Mouse (Mus musculus) thymus, postnatal 25 days (tissue): ENCODE results near the gene Mycbp2.

Experiments used
- DNase-seq: peaks from one replicate; pipeline ENCODE4 v3.0.0; 2022

Mycbp2 gene

DNA sequence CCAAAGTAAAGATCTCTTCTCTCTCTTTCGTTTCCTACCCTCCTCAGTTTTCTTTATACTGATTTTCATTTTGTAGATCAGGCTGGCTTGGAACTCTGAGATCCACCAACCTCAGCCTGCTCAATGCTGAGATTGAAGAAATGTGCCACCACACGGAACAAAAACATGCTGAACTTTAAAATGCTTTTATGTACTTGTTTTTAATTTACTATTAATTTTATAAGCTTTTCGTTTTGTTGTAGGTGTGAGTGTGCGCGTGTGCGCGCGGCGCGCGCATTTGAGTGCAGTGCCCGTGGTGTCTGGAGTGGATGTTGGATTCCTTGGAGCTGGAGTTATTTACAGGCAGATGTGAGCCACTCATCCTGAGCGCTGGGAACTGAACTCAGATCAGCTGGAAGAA is 246.3 kb downstream of the Mycbp2 start:
- DNase-seq, result no peak

DNA sequence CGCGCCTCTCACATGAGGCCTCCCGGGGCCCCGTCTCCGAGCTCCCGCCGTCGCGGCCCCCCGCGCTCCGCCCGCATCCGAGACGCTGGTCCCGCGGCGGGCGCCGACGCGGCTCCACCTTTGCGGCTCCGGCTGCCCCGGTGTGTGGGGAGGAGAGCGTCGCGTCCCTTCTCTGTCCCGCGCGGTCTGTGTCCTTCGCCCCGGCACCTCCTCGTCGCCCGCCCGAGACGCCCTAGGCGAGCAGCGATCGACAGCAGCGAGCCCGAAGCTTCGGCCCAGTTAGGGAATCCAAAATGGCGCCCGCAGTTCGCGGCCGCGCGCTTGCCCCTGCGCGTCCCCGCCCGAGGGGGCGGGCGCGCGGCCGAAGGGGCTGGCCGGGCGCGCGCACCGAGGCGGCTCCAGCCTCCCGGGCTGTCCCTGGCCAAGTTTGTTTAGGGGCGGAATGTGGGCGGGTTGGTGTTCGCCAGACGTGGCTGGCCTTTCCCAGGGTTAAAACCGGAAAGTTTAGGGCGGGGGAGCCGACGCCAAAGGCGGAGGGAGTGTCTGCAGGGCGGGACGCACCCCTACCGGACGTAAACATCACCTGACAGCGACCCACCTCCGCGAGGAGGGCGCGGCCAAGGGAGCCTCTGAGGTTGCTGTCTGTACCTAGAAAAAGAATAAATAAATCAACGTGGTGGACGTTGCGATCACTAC is 247.2 kb downstream of the Mycbp2 start, which contains the start of gene Fbxl3:
Gene Fbxl3, minus strand, starts transcription at position 329 of the 696 bp plus-strand sequence.
- DNase-seq, result peak; percentile 85

DNA sequence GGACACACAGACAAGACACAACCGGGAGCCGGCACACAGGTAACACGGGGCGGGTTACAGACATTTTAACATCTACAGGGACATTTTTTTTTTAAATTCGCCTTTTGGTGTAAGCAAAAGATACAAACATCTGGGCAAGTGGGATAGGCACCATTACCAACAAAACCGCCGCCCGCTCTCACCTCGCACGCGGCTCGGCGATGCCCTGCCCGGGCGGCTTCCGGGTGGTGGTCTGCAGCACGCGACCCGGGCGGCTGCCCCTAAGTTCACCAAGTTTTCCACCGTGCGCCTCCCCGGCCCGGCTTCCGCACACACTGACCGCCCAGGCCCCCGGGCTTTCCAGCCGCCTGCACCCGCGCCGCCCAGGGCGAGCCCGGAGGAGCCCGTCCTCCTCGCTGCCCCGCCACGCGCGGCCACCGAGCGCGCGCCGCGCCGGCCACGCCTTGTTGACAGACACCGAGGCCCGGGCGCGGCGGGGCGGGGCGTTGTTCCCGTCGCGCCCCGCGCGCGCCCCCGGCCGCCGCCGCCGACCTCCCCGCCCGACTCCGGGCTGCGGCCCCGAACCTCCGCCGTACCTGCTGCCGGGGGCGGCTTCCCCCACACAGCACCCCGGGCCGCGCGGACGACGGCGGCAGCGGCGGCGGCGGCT is 247.9 kb downstream of the Mycbp2 start:
- peak; percentile 85 for DNase-seq

DNA sequence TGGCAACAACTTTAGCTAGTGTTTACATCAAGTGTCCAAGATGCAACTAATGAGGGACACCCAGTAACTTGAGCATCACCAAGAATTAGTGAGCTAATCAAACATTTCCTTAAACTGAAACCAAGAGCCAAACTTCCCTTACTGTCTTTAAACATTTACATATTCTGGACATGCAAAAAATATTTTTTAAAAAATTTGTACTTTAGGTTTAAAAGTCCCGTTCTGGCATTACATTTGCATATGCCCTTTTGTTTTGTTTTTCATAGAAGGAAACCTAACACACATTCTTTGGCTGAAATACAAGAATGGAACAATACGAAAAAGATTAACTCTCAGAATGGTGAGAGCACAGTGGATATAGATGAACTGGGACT is 248.4 kb downstream of the Mycbp2 start:
- DNase-seq, result no peak

DNA sequence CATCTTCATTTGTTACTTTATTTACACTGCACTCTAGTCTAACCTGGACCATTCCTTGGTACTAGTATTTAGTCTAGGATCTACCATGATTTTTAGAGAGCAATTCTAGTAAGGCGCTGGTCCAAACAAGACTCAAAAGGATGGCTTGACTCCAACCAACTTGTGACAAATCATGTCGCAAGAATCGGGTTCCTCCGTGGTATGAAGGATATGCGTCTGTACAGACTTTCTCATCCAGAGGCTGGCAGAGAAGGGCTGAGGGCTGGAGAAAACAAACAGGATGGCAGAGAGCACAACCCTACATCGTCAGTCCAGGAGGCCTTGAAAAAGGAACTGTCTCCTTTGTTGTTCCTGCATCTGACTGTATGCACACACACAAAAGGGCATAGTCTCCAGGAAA is 250.0 kb downstream of the Mycbp2 start:
- no peak for DNase-seq

DNA sequence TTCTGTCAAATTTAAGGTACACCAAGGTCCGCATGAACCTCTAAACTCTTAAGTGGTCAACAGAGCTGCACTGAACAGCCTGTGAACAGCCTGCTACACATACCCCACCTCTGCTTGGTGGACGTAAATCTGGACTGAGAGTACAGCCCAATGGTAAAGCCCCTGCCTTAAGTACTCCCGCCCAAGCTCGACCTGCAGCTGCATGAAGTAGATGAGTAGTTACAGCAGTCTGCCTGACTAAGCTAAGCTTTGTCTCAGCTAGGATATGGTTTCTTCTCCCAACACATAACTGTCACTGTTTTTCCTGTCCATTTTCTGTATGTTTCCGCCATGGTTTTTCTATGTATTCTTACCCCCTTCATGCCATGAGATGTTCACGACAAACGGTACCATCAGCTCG is 250.8 kb downstream of the Mycbp2 start:
- DNase-seq, result no peak

DNA sequence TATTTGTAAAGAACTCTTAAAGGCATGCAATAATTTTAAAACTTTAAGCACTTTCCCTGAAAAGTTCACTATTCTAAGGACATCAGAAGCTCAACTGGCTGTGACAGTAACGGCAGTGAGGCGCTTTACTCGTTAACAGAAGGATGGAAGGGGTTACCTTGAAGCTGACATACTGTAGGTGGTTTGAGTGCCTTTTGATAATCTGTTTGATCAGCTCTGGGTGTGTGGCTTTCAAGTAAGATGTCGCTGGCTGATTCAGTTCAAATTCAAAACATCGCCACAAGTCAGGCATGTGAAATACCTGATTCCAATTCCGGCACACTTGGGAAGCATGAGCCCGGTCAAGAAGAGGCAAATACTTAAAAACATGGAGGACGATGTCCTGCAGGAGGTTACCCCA is 251.6 kb downstream of the Mycbp2 start:
- no peak for DNase-seq

DNA sequence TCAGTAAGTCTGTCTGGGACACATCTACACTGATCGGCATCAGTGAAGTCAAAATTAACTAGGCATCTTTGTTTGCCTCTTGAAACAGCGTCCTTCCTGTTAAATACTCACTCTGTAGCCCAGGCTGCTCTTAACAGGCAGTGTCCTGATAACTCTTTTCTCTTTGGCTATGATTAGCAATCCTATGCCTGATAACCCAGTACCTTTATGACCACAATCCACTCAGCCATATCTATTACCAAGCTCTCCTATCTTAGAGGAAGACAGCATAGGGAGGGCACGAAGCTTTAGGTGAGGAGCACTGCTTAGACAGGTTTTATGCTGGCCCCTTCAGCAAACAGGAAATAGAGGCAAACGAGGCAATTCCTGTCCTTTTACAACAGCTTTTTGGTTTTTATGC is 252.9 kb downstream of the Mycbp2 start:
- DNase-seq, result no peak

DNA sequence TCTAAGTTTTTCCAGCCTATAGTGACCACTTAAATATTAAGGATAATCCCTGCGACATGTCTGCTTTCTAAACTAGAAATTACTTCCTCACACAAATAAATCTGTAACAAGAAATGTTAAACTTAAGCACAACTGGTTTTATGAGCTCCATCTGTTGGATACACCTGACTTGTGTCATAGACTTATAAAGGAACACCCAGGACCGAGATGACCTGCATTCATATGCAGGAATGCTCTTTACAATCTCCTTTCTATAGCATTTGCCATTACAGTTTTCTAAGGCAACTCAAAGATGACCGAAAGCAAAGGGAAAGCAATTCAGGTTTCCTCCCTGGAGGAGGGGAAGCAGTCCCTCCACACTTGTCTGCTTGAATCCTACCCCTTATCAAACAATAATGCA is 253.4 kb downstream of the Mycbp2 start:
- no peak for DNase-seq

DNA sequence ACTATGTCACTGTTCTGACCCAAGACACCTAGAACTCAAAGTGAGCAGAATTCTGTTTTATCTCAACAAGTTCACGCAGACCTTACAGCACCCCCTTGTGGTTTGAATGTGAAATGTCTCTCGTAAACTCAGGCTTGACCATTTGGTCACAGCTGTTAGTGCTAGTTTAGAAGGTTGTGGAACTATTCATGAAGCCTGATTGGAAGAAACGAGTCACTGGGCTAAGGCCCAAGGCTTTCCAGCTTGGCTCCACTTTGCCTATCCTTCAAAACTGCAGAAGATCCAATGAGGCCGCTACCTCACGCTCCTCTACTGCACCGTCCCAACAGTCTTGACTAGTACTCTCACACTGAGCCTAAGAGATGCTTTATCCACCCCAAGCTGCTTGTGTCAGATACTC is 258.0 kb downstream of the Mycbp2 start:
- DNase-seq, result peak; percentile 47

DNA sequence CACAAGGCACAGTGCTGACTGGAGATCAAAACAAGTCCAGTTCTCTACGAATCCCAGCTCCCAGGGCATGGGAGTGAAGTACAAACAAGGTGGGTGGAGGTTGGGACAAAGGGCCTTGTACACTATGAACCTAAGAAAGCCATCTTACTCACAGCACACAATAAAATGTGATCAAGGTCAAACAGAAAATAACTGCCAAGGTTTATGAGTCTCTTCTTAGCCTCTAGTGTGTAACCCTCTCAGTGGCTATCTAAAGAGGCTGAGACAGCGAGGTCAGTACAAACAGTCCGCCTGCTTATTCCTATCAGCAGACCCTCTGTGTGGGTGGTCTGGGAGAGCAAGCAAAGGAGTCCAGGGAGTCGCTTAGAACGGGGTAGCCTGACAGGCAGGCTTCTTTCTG is 258.8 kb downstream of the Mycbp2 start:
- no peak for DNase-seq

DNA sequence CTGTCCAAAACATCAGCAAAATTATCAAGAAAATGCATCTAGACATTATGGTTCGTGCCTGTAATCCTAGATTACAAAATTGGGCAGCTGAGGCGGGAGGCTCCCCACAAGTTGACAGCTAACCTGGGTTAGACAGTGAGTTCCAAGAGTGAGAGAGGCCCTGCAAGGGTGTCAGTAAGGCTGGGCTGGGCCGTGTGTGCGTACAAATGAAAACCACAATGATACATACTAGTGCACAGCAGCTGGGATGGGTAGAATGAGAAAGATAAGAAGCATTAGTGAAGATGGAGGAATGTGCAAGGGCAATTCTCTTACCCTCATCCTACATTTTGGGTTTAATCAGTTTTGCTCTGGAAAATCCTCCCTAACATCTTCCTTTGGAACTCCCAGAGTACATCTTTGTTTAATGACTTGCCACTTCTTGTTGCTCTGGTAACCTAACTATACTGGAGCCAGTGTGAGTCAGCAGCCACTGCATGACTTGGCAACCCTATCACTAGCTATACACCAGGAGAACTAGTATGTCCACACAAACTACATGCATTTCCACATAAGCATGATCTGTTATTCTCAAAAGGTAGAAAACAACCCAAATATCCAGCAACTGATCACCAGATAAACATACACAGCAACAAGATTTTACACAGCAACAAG is 259.8 kb downstream of the Mycbp2 start:
- no peak for DNase-seq

DNA sequence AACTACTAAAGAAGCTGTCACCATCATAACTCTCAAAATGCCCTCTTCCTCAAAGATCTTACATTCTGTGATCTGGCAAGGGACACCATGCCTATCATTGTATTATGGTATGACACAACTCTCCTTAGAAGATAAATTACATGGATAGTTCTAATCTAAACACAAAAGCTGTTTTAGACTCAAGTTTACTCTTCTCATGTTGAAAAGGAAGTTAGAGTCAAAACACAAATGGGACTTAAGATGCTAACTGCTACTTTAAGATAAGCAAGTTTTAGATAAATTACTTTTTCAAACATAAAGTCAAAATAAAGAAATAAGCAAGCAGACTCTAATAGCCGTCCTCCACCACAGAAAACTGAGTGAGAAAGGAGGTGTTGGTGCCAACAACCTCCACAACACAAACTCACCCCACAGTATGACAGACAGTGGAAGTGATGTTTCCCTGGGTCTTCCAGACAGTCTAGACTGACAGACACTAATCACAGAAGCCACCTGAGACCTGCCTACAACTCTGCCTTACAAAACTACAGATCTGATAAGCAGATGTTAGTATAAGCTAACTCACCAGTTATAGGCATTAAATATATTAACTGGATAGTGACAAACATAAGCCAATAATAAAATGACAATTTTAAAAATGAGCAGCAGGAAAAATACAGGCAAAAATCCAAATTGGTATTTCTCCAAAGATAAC is 260.6 kb downstream of the Mycbp2 start:
- DNase-seq, result no peak

DNA sequence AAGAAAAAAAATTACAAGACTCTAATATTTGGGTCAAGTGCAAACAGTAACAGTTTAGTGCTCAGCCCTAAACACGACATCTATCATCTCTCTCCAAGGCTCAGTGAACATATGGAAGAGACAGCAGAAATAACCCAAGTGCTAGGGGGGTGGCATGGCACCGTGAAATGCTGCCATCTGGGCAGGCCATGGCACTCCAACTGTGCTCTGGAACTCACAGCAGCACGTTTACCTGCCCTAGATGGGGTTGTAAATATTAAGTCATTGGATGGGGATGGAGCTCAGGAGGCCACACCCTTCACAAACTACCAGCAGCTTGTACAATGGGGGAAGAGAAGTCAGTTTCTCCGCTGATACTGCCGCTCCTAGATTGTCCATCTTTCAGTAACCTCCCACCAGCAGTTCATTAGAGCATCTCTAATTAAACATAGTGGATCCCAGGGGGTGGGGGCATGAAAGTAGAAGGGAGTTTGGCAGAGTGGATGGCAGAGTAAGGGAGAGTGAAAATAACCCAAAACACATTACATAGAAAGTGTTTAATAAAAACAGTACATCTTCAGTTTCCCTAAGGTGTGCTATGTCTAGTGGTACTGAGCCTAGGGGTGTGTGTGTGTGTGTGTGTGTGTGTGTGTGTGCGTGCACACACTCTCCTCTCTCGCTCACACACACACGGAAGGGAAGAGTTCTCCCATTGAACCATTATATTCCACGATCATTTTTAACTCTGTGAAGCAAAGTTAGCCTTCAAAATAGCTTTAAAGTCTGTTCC is 267.2 kb downstream of the Mycbp2 start:
- DNase-seq, result no peak

DNA sequence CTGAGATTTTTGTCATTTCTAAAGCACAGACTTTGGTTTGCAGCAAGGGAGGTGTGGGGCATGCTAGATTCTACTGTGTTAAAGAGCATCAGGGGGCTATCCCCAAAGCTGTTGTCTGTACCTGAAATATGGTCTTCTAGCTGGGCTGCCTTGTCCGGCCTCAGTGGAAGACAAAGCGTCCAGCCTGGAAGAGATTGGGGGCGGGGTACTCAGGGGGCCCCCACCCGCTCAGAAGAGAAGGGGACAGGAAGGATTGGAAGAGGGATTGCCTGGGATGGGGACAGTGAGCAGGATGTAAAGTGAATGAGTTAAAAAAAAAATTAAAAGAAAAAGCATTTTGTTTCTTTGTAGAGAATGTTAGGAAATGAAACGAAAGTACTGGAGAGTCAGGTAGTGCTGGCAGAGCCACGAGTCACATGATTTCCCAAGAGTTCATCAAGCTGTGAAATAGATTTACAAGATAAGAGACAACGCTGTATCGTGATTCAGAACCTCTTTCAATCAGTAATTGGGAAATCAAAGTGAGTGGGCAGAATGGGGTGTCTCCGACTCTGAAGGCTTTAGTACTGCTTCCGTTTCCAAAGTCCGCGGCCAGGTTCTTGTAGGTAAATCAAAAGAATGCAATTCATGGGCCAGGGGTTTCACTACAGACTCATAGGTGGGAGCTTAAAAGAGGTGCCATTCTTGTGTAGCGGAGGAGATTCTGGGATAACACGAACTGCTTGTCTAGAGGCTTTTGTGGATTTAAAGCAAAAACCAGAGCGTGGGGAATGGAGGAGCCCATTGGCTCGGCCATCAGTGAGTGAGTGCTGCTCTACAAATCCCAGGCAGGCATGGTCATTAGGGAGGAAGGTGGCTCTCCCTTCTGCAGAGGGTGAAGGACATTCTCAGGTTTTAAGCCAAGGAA is 268.4 kb downstream of the Mycbp2 start:
- DNase-seq, result no peak

DNA sequence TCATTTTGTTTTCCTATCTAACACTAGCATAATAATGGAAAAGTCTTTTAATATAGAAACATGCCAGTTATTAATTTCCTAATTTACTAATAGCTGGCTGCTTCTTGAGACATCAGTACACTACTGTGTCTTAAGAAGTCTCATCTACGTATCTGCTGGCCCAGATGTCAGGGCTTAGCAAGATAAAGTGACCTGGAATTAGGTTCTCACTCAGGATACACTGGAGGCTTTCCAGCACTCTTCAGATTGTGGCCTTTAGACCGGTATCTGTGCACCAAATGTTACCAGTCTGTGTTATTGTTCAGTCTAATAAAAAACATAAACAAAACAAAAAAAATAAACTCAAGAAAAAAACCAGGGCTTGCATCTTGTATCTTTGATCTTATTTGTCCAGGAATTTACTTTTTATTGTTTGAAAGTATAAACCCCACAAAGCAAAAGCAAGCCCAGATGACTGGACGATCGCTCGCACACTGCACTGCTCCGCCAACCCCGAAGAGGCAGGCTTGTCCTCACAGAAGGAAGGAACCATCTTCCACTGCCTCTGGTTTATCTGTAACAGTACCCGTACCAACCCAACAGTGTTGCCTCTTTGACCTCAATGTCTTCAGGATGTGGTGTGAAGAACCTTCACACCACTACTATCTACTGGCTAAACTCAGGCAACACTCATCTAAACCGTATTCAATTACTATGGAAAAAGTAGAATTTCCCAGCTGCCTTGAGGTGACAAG is 269.2 kb downstream of the Mycbp2 start:
- DNase-seq, result no peak

DNA sequence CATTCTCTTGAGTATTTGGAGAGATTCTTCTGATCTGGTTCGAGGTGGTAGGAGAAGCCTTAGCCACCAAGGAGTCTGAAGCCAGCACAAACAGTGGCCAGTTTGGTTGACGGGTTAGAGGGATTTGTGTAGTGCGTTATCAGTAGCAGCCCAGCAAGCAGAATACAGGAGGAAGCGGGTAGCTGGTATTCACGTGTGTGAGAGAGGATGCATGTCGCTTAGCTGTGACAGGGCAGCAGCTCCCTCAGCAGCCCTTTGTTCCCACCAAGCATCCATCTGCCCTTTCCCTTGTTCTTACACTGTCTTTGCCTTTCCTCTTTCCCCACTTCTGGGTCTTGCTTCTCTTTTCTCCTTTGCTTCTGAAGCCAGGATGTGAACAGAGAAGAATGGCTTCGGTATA is 271.4 kb downstream of the Mycbp2 start:
- DNase-seq, result no peak

DNA sequence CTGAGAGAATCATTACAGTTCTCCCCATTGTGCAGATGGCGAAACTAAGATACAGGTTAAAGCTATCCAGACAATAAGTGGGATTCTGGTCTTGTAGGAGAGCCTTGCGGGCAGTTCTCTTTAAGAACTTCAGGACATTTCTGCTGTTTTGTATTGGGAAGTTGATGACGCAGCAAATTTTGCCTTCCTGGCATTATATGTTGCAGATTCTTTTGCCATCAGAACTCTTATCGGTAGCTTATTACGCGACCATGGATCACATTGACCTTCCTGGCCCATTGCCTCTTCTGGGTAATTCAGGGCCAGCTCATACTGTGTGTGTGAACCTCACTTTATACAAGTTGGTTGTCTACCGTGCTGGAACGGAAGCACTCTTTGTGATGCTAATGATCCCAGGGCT is 272.8 kb downstream of the Mycbp2 start:
- no peak for DNase-seq

DNA sequence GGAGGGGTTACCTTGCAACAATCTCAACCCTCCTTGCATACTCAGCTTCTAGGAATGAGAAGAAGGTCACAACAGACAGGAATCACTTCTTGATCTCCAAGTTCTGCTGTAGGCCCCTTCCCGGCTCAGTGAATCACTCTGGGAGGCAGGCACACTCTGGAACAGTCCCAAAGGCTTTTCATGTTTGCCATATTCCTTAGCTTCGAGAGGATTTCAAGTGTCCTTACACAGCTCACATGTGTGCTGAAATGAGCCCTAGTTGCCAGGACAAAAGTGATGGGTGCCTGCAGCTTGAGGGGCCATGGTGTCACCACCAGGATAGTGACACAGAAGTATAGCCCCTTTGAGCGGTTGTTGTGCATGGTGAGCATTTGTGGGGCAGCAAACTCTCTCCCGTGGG is 273.9 kb downstream of the Mycbp2 start:
- no peak for DNase-seq

DNA sequence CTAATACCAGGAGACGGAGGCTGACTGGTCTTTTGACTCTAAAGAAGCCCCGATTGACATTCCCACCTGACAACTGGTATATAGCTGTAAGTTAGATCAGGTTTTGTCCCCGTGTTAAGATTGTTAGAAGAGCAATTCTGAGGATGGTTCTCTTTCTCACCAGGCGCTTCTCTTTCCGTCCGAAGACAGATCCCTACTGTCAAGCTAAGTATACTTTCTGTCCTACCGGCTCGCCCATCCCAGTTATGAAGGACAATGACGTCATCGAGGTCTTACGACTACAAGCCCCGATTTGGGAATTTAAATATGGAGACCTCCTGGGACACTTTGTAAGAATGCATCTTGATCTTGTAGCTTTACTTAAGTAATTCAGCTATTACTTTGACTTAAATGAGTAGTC is 275.1 kb downstream of the Mycbp2 start:
- no peak for DNase-seq

DNA sequence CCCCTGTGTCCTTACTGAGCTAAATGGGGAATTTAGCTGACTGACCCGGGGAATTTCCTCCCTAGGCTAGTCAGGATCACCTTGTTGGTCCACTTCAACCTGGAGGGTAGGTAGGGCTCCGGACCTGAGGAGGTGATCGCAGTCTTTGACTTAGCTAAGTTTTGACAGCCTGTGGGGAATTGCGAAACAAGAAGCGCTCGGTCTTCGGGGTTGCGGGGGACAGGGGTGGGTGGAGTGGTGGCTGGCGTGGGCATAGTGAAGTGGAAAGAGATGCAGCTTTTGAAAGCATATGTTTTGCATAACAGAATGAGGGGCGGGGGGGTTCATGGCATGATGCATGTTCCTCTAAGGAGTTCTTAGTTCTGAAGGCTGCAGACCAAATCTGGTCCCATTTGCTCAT is 275.8 kb downstream of the Mycbp2 start:
- peak; percentile 24 for DNase-seq
